Mouse (Mus musculus): ENCODE data around the gene Tmem183a. TPM values are rescaled to one million over a fixed set of nuclear protein-coding genes. Genes with fewer than 3 reads are reported as not detected.

The Tmem183a gene
- polyA plus RNA-seq, 1 experiment: 111 TPM

- TF ChIP-seq POLR2A (IDR thresholded peaks at IDR 0.05; ENCODE audit: borderline replicate concordance, extremely low read depth, insufficient read depth, insufficient read length, poor library complexity, severe bottlenecking): no peak
- TF ChIP-seq CTCF (IDR thresholded peaks at IDR 0.05; ENCODE audit: borderline replicate concordance, extremely low read depth, insufficient read depth, insufficient read length): no peak
These were observed 46.6 kb downstream of the Tmem183a start for GRCm38 (mm10) chr1:134315181-134315580.

GRCm38 (mm10) chr1:134311760-134312159 is 50.0 kb downstream of the Tmem183a start:
- no peak for DNase-seq (ENCODE audit: low read depth)
- TF ChIP-seq POLR2A (IDR thresholded peaks at IDR 0.05; ENCODE audit: borderline replicate concordance, extremely low read depth, insufficient read depth, insufficient read length, poor library complexity, severe bottlenecking) (no peak), CTCF (IDR thresholded peaks at IDR 0.05; ENCODE audit: borderline replicate concordance, extremely low read depth, insufficient read depth, insufficient read length) (no peak)

More at GRCm38 (mm10) chr1:134315181-134315580, 46.6 kb downstream of the Tmem183a start:
- no peak for DNase-seq (ENCODE audit: low read depth)

GRCm38 (mm10) chr1:134310729-134311128 is 51.0 kb downstream of the Tmem183a start:
- TF ChIP-seq POLR2A (IDR thresholded peaks at IDR 0.05; ENCODE audit: borderline replicate concordance, extremely low read depth, insufficient read depth, insufficient read length, poor library complexity, severe bottlenecking) (no peak), CTCF (IDR thresholded peaks at IDR 0.05; ENCODE audit: borderline replicate concordance, extremely low read depth, insufficient read depth, insufficient read length) (no peak)

GRCm38 (mm10) chr1:134310291-134310690 is 51.5 kb downstream of the Tmem183a start:
- TF ChIP-seq POLR2A (IDR thresholded peaks at IDR 0.05; ENCODE audit: borderline replicate concordance, extremely low read depth, insufficient read depth, insufficient read length, poor library complexity, severe bottlenecking) (no peak), CTCF (IDR thresholded peaks at IDR 0.05; ENCODE audit: borderline replicate concordance, extremely low read depth, insufficient read depth, insufficient read length) (no peak)

More at GRCm38 (mm10) chr1:134310729-134311128, 51.0 kb downstream of the Tmem183a start:
- no peak for DNase-seq (ENCODE audit: low read depth)

GRCm38 (mm10) chr1:134307409-134307808 is 54.4 kb downstream of the Tmem183a start:
- DNase-seq (ENCODE audit: low read depth): peak; percentile 43

More at GRCm38 (mm10) chr1:134310291-134310690, 51.5 kb downstream of the Tmem183a start:
- no peak for DNase-seq (ENCODE audit: low read depth)

GRCm38 (mm10) chr1:134304940-134305339 is 56.8 kb downstream of the Tmem183a start:
- TF ChIP-seq POLR2A (IDR thresholded peaks at IDR 0.05; ENCODE audit: borderline replicate concordance, extremely low read depth, insufficient read depth, insufficient read length, poor library complexity, severe bottlenecking) (no peak), CTCF (IDR thresholded peaks at IDR 0.05; ENCODE audit: borderline replicate concordance, extremely low read depth, insufficient read depth, insufficient read length) (no peak)

More at GRCm38 (mm10) chr1:134307409-134307808, 54.4 kb downstream of the Tmem183a start:
- no peak for TF ChIP-seq CTCF (IDR thresholded peaks at IDR 0.05; ENCODE audit: borderline replicate concordance, extremely low read depth, insufficient read depth, insufficient read length)
- TF ChIP-seq POLR2A (IDR thresholded peaks at IDR 0.05; ENCODE audit: borderline replicate concordance, extremely low read depth, insufficient read depth, insufficient read length, poor library complexity, severe bottlenecking): no peak

GRCm38 (mm10) chr1:134302568-134303238 is 59.1 kb downstream of the Tmem183a start:
- no peak for TF ChIP-seq CTCF (IDR thresholded peaks at IDR 0.05; ENCODE audit: borderline replicate concordance, extremely low read depth, insufficient read depth, insufficient read length)
- no peak for TF ChIP-seq POLR2A (IDR thresholded peaks at IDR 0.05; ENCODE audit: borderline replicate concordance, extremely low read depth, insufficient read depth, insufficient read length, poor library complexity, severe bottlenecking)

More at GRCm38 (mm10) chr1:134304940-134305339, 56.8 kb downstream of the Tmem183a start:
- no peak for DNase-seq (ENCODE audit: low read depth)

GRCm38 (mm10) chr1:134298636-134299411 is 63.0 kb downstream of the Tmem183a start:
- peak; percentile 53 for DNase-seq (ENCODE audit: low read depth)
- TF ChIP-seq POLR2A (IDR thresholded peaks at IDR 0.05; ENCODE audit: borderline replicate concordance, extremely low read depth, insufficient read depth, insufficient read length, poor library complexity, severe bottlenecking) (no peak), CTCF (IDR thresholded peaks at IDR 0.05; ENCODE audit: borderline replicate concordance, extremely low read depth, insufficient read depth, insufficient read length) (no peak)

More at GRCm38 (mm10) chr1:134302568-134303238, 59.1 kb downstream of the Tmem183a start:
- DNase-seq (ENCODE audit: low read depth): peak; percentile 64

GRCm38 (mm10) chr1:134297265-134297664 is 64.5 kb downstream of the Tmem183a start:
- TF ChIP-seq CTCF (IDR thresholded peaks at IDR 0.05; ENCODE audit: borderline replicate concordance, extremely low read depth, insufficient read depth, insufficient read length) (no peak), POLR2A (IDR thresholded peaks at IDR 0.05; ENCODE audit: borderline replicate concordance, extremely low read depth, insufficient read depth, insufficient read length, poor library complexity, severe bottlenecking) (no peak)

More at GRCm38 (mm10) chr1:134297265-134297664, 64.5 kb downstream of the Tmem183a start:
- DNase-seq (ENCODE audit: low read depth): peak; percentile 36

Other genes with a start within 250 kb of the Tmem183a start
- gene Chil1, start 179.8 kb downstream of the Tmem183a start, polyA plus RNA-seq (2012; rRNA removed): 2.0 and 2.6 TPM in 2 replicates
- gene Mybph, start 168.5 kb downstream of the Tmem183a start, polyA plus RNA-seq (2012; rRNA removed): 0.98 and 1.4 TPM in 2 replicates
- gene Adora1, start 126.5 kb downstream of the Tmem183a start, polyA plus RNA-seq (2012; rRNA removed): 12.9 and 15.2 TPM in 2 replicates
- 1.3 and 2.6 TPM in 2 replicates for gene Myog, start 72.0 kb downstream of the Tmem183a start, polyA plus RNA-seq (2012; rRNA removed)
- gene Ppfia4, start 29.1 kb downstream of the Tmem183a start, polyA plus RNA-seq (2012; rRNA removed): 23.6 and 31.3 TPM in 2 replicates
- gene 4933406M09Rik, start 24.0 kb upstream of the Tmem183a start, polyA plus RNA-seq (2012; rRNA removed): not detected in 2 replicates
- gene Cyb5r1, start 43.6 kb upstream of the Tmem183a start, polyA plus RNA-seq (2012; rRNA removed): 11.7 and 13.6 TPM in 2 replicates
- gene Adipor1, start 53.4 kb upstream of the Tmem183a start, polyA plus RNA-seq (2012; rRNA removed): 49.7 and 61.1 TPM in 2 replicates
- 22.5 and 24.9 TPM in 2 replicates for gene Klhl12, start 93.6 kb upstream of the Tmem183a start, polyA plus RNA-seq (2012; rRNA removed)
- gene Rabif, start 132.7 kb upstream of the Tmem183a start, polyA plus RNA-seq (2012; rRNA removed): 36.9 and 39.5 TPM in 2 replicates
- 0.15 TPM in 1 of 2 replicates, not detected in the other for gene Mgat4e, start 187.7 kb upstream of the Tmem183a start, polyA plus RNA-seq (2012; rRNA removed)
- gene Kdm5b, start 198.2 kb upstream of the Tmem183a start, polyA plus RNA-seq (2012; rRNA removed): 48.9 and 70.8 TPM in 2 replicates